Mouse (Mus musculus) urinary bladder, adult 2 months (tissue): ENCODE measurements at regions not wholly inside any gene's neighbourhood (a gene's known extent, or its start where the extent isn't known, plus 50 kb on each side); places are given as distances from the start of the nearest gene placed in this dataset.
"Not testable (repeated sequence)": the region's sequence is repeated elsewhere in the genome, so short reads cannot be mapped to it uniquely, and the experiment has no call there.

Source experiments
- DNase-seq: peaks from one replicate; pipeline ENCODE4 v3.0.0; 2022; ENCODE audit warnings: low spot score

DNA sequence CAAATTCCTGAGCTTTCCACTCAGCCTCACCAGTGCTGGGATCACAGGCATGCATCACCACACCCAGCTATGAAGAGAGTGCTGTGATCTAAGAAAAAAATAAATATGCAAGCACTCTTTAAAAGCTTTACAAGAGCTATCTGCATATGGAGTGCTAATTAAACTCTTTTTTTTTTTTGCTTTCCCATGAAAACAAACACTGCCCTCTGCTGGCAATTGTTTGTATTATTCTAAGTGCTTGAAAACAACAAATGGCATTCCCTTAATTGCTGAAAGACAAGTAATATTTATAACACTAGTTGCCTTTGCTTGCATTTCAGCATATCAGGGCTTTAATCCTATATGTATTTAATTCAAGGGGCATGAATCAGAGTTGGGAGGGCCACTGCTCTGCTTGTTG lies 91.8 kb downstream of the 5730507C01Rik start:
- DNase-seq: not testable (repeated sequence)

DNA sequence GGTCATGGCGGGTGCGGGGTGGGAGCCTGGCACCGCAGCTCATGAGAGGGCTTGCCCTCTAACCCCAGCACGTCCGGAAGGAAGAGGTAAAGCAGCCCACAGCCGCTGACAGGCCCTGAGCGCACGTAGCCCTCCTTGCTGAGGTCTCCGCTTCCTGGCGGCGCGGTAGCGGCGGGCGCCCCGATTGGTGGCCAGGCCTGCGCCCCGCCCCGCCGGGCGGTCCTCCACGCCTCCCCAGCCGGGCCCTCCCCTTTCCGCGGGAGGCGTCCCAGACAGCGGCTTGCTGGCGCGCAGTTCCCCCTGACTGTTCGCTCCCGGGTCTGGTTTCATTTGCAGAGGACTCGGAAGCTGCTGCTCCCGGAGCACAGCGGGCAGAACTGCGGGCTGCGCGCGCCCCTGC lies 95.5 kb downstream of the 5730507C01Rik start:
- peak; percentile 38 for DNase-seq

- not testable (repeated sequence) for DNase-seq
Observed at GRCm38 (mm10) chr12:18610581-18610980, 96.3 kb downstream of the 5730507C01Rik start.
